In genomic region chr12:75280502-75280901, GRCm38 (mm10) we compare ENCODE assay signal across 10 mouse cellular contexts. TPM values are rescaled to one million over a fixed set of nuclear protein-coding genes. Genes with fewer than 3 reads are reported as not detected.
DNase-seq lines count a peak whose midpoint lies in the region; ATAC-seq and TF ChIP-seq lines count a peak whose summit lies in the region.
"Had no signal": no experiment of that assay in that cellular context is flagged by ENCODE, and none has a peak within 500 bp of the region (broad histone marks: within the 10 kb centered on the region; RNA-seq: fewer than 3 reads in every experiment).

No protein-coding gene starts in this region.

- intact Hi-C loops in left cerebral cortex, adult 2 months (cut with DNase I), result loop anchor here (5.0 kb wide), 1 partner anchor 107 kb away; no protein-coding TSS in a partner anchor

- no peak overlapping the region for H3K4me3 ChIP-seq in left cerebral cortex, adult 2 months
- H3K4me3 ChIP-seq: embryonic facial prominence, embryonic 12.5 days; midbrain, embryonic 10.5 days had no signal

- ATAC-seq in granulocyte monocyte progenitor cell, adult 5-6 weeks (replicated peaks; ENCODE audit: poor library complexity, severe bottlenecking), result peak; percentile 33; the same call in 1 of the 2 replicates
- no peak for ATAC-seq in monocyte, adult 5-6 weeks (replicated peaks; ENCODE audit: insufficient number of reproducible peaks, low FRiP score, low TSS enrichment, poor library complexity, severe bottlenecking)

- DNase-seq in adrenal gland, adult 2 months, result peak; percentile 19
- no peak for DNase-seq in adrenal gland, postnatal 25 days
- no peak for DNase-seq in left cerebral cortex, adult 2 months (ENCODE audit: extremely low spot score in 1 of 2, low spot score in 2 of 2)
- no peak for DNase-seq in left cerebral cortex, adult 18-20 months (ENCODE audit: low spot score in 2 of 2)
- peak; percentile 39 for DNase-seq in skeletal muscle tissue, adult 2 months (ENCODE audit: low read depth, low spot score)
- DNase-seq in layer of hippocampus, postnatal 14 days (ENCODE audit: low spot score in 2 of 2), result no peak

- no peak overlapping the region for H3K27ac ChIP-seq in left cerebral cortex, adult 2 months
- H3K27ac ChIP-seq: embryonic facial prominence, embryonic 12.5 days; midbrain, embryonic 10.5 days had no signal

- TF ChIP-seq CTCF in left cerebral cortex, adult 2 months (IDR thresholded peaks at IDR 0.05), result peak; percentile 50

RNA-seq across cellular contexts. Expression of gene Rhoj, which starts 27.6 kb away (rescaled TPM):
- 10 to 100 TPM; 13.8 to 20.3 TPM for total RNA-seq in adrenal gland, adult 2 months (2021)
- polyA plus RNA-seq in adrenal gland, adult 2 months (2012; rRNA removed), result 17.6 and 21.5 TPM in 2 replicates
- 12.8 and 13.4 TPM in 2 replicates for total RNA-seq in adrenal gland, postnatal 25 days (2021)
- total RNA-seq in left cerebral cortex, adult 2 months (2021), result 1 to 10 TPM; 3.7 to 5.5 TPM
- total RNA-seq in left cerebral cortex, adult 18-20 months (2021), result 1 to 10 TPM; 3.3 to 3.7 TPM
- total RNA-seq in granulocyte monocyte progenitor cell, adult 5-6 weeks (2014; fragmentation: Nextera tagmentation), result 0.11 and 1.2 TPM in 2 replicates
- total RNA-seq in granulocyte monocyte progenitor cell, adult 5-6 weeks (2017), result 2.8 and 4.2 TPM in 2 replicates
- total RNA-seq in monocyte, adult 5-6 weeks (2017), result 0.21 to 3.9 TPM (median 0.29 TPM) in 3 replicates
- 1 to 10 TPM; 6.1 to 6.4 TPM for total RNA-seq in layer of hippocampus, postnatal 14 days (2021)

Comparison
In these comparisons a context has a peak if more than half of its experiments do, and no peak if none do; other contexts are left out.
1. DNase-seq: peak in adrenal gland, adult 2 months (single experiment) and skeletal muscle tissue, adult 2 months (single experiment); none in adrenal gland, postnatal 25 days (single experiment), left cerebral cortex, adult 2 months (0 of 2), left cerebral cortex, adult 18-20 months (0 of 2) and layer of hippocampus, postnatal 14 days (0 of 2).